Comparison of ENCODE assay signal across 8 mouse cellular contexts in the genomic region with DNA sequence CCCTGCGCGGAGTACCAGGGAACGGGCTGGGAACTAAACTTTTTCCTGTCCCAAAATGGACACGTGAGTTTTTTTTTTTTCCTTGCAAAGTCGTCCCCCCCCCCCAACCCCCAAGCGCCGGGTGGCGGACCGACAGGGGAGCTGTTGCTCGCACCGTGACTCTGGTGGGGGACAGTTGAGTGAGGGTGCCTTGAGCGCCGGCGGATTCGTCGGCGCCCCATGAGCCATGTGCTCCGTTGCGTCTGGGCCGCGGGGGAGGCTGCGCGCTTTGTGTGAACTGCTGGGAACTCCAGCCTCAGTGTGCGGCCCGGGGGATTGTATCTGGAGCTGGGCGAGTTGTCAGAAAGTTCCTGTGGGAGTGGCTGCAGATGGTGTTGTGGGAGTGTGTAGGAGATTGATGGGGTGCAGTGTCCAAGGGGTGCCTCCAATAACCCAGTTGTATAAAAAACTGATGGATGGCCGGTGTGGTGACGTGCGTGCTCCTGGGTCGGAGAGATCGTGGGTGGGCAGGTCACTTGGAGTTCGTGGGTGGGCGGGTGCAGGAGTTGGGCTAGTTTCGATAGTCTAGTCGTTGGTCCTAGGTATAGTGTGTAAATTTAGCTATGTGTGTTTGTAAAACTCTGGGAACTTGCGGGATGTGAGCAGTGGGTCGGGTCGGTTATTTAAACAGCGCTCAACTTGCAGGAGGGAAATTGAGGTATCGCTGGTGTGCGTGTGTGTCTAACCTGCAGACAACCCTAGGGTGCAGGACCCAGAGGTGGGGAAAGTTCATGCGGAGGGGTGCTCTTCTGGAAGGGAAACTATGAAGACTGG. TPM values are rescaled to one million over a fixed set of nuclear protein-coding genes. Genes with fewer than 3 reads are reported as not detected.
DNase-seq lines count a peak whose midpoint lies in the region; ATAC-seq and TF ChIP-seq lines count a peak whose summit lies in the region.

No protein-coding gene starts in this region.

- ATAC-seq in embryonic facial prominence, embryonic 14.5 days (ENCODE audit: low read depth) = no peak
- 0 out of 2 replicates have a peak, but pooled peaks have one; percentile 4 for ATAC-seq in heart, embryonic 16.5 days (replicated peaks; ENCODE audit: extremely low read depth, insufficient read depth, low FRiP score)
- ATAC-seq in neural tube, embryonic 15.5 days (ENCODE audit: low FRiP score) = peak; percentile 25; the same call in 1 of the 2 replicates

- no peak for TF ChIP-seq CTCF in lung, adult 2 months (IDR thresholded peaks at IDR 0.05; ENCODE audit: insufficient read depth, low read length)
- TF ChIP-seq CTCF in thymus, adult 2 months (IDR thresholded peaks at IDR 0.05; ENCODE audit: borderline replicate concordance, control insufficient read depth, extremely low read depth, insufficient read depth, low read length, poor library complexity) = no peak

- H3K4me3 ChIP-seq in embryonic facial prominence, embryonic 14.5 days (ENCODE audit: low read depth, low read length) = peak overlapping the region; percentile 91
- H3K4me3 ChIP-seq in heart, embryonic 16.5 days (ENCODE audit: low read length) = peak overlapping the region; percentile 91
- peak overlapping the region; percentile 58 for H3K4me3 ChIP-seq in lung, adult 2 months (replicated peaks; ENCODE audit: extremely low read depth, low read depth, low read length)
- peak overlapping the region; percentile 60 for H3K4me3 ChIP-seq in neural tube, embryonic 15.5 days (replicated peaks)
- H3K4me3 ChIP-seq in thymus, adult 2 months (ENCODE audit: control insufficient read depth, insufficient read depth, low read length) = peak overlapping the region; percentile 68

- DNase-seq in left cerebral cortex, adult 18-20 months (ENCODE audit: low spot score in 2 of 2) = peak; percentile 66 to 82
- no peak for DNase-seq in left cerebral cortex, adult 11 months (ENCODE audit: low spot score)
- peak; percentile 79 for DNase-seq in embryonic facial prominence, embryonic 14.5 days (ENCODE audit: low spot score)
- peak; percentile 79 for DNase-seq in kidney, postnatal 14 days
- no peak for DNase-seq in lung, adult 2 months
- DNase-seq in thymus, adult 2 months = peak; percentile 61

- under 1% methylated on average over 40 of the region's 42 CpGs for WGBS in embryonic facial prominence, embryonic 14.5 days
- under 1% methylated on average over 42 of the region's 42 CpGs for WGBS in heart, embryonic 16.5 days
- WGBS in lung, adult 2 months = under 1% methylated on average over 41 of the region's 42 CpGs
- WGBS in neural tube, embryonic 15.5 days = under 1% methylated on average over 42 of the region's 42 CpGs
- under 1% methylated on average over 42 of the region's 42 CpGs for WGBS in thymus, adult 2 months

- no peaks in the 10 kb centered on the region for H3K9me3 ChIP-seq in embryonic facial prominence, embryonic 14.5 days (ENCODE audit: control insufficient read depth, low read length)
- H3K9me3 ChIP-seq in heart, embryonic 16.5 days (replicated peaks; ENCODE audit: control insufficient read depth, low read length) = no peaks in the 10 kb centered on the region
- H3K9me3 ChIP-seq in neural tube, embryonic 15.5 days (replicated peaks) = no peaks in the 10 kb centered on the region

- peak overlapping the region; percentile 95 for H3K9ac ChIP-seq in embryonic facial prominence, embryonic 14.5 days (ENCODE audit: low read depth, low read length)
- peak overlapping the region; percentile 96 for H3K9ac ChIP-seq in heart, embryonic 16.5 days (ENCODE audit: low read length)
- H3K9ac ChIP-seq in neural tube, embryonic 15.5 days (replicated peaks) = peak overlapping the region; percentile 56

- no peaks in the 10 kb centered on the region for H3K27me3 ChIP-seq in embryonic facial prominence, embryonic 14.5 days (replicated peaks; ENCODE audit: control insufficient read depth, insufficient read depth, low read length)
- H3K27me3 ChIP-seq in heart, embryonic 16.5 days (ENCODE audit: control insufficient read depth, insufficient read depth, low read length) = no peaks in the 10 kb centered on the region
- H3K27me3 ChIP-seq in neural tube, embryonic 15.5 days (replicated peaks) = peaks cover 27% of the 10 kb centered on the region
- no peaks in the 10 kb centered on the region for H3K27me3 ChIP-seq in thymus, adult 2 months (ENCODE audit: control insufficient read depth, insufficient read depth, low read length)

- H3K36me3 ChIP-seq in embryonic facial prominence, embryonic 14.5 days (ENCODE audit: control insufficient read depth, insufficient read depth, low read length) = peaks cover 31% of the 10 kb centered on the region
- peaks cover 14% of the 10 kb centered on the region for H3K36me3 ChIP-seq in heart, embryonic 16.5 days (ENCODE audit: control insufficient read depth, insufficient read depth)
- no peaks in the 10 kb centered on the region for H3K36me3 ChIP-seq in neural tube, embryonic 15.5 days
- H3K36me3 ChIP-seq in thymus, adult 2 months (ENCODE audit: control insufficient read depth, insufficient read depth, low read length) = no peaks in the 10 kb centered on the region; the same call in 1 of the 2 replicates

- peaks cover 26% of the 10 kb centered on the region for H3K4me1 ChIP-seq in embryonic facial prominence, embryonic 14.5 days (ENCODE audit: control insufficient read depth, insufficient read depth, low read length)
- H3K4me1 ChIP-seq in heart, embryonic 16.5 days (ENCODE audit: control insufficient read depth, insufficient read depth, low read length) = peaks cover 47% of the 10 kb centered on the region
- H3K4me1 ChIP-seq in lung, adult 2 months (ENCODE audit: control insufficient read depth, insufficient read depth, low read length) = peaks cover 15% of the 10 kb centered on the region
- H3K4me1 ChIP-seq in neural tube, embryonic 15.5 days = peaks cover 60% of the 10 kb centered on the region
- peaks cover 17% of the 10 kb centered on the region for H3K4me1 ChIP-seq in thymus, adult 2 months (replicated peaks; ENCODE audit: control insufficient read depth, insufficient read depth, low read length)

- H3K27ac ChIP-seq in embryonic facial prominence, embryonic 14.5 days (replicated peaks; ENCODE audit: low read depth, low read length) = peak overlapping the region; percentile 91
- H3K27ac ChIP-seq in heart, embryonic 16.5 days (ENCODE audit: low read length) = peak overlapping the region; percentile 97
- H3K27ac ChIP-seq in neural tube, embryonic 15.5 days (replicated peaks) = peak overlapping the region; percentile 80
- H3K27ac ChIP-seq in thymus, adult 2 months (ENCODE audit: control insufficient read depth, insufficient read depth, low read length) = no peak overlapping the region

- no peak for TF ChIP-seq POLR2A in lung, adult 2 months (IDR thresholded peaks at IDR 0.05; ENCODE audit: borderline replicate concordance, extremely low read depth, low read depth, low read length)
- TF ChIP-seq POLR2A in thymus, adult 2 months (IDR thresholded peaks at IDR 0.05; ENCODE audit: control insufficient read depth, extremely low read depth, insufficient read depth, low read length, poor library complexity) = no peak

- peak overlapping the region; percentile 61 for H3K4me2 ChIP-seq in embryonic facial prominence, embryonic 14.5 days (ENCODE audit: low read depth, low read length)
- peak overlapping the region; percentile 91 for H3K4me2 ChIP-seq in heart, embryonic 16.5 days (ENCODE audit: low read depth, low read length)
- H3K4me2 ChIP-seq in neural tube, embryonic 15.5 days = peak overlapping the region; percentile 98

RNA-seq across cellular contexts. Expression of gene Tgif2, which starts 1.4 kb away (rescaled TPM):
- 1 to 10 TPM in 1 of 2 experiments, under 1 TPM in 1; 0.40 to 1.3 TPM for total RNA-seq in left cerebral cortex, adult 18-20 months (2021)
- 44.3 and 56.5 TPM in 2 replicates for polyA plus RNA-seq in embryonic facial prominence, embryonic 14.5 days (2014; fragmentation: Nextera tagmentation; extraction: Ambion mirVana)
- 28.9 and 30.1 TPM in 2 replicates for polyA plus RNA-seq in heart, embryonic 16.5 days (2015; fragmentation: Nextera tagmentation; extraction: Ambion mirVana)
- 8.4 and 11.8 TPM in 2 replicates for polyA plus RNA-seq in lung, adult 2 months (2012; rRNA removed)
- 10.3 and 16.5 TPM in 2 replicates for polyA plus RNA-seq in neural tube, embryonic 15.5 days (2015; fragmentation: Nextera tagmentation; extraction: Ambion mirVana)
- polyA plus RNA-seq in thymus, adult 2 months (2012; rRNA removed) = 28.7 and 37.2 TPM in 2 replicates

RNA-seq across cellular contexts. Expression of gene 4930518I15Rik, which starts 16.5 kb away (rescaled TPM):
- 1 to 10 TPM; 1.7 to 2.9 TPM for total RNA-seq in left cerebral cortex, adult 18-20 months (2021)
- polyA plus RNA-seq in embryonic facial prominence, embryonic 14.5 days (2014; fragmentation: Nextera tagmentation; extraction: Ambion mirVana) = 3.2 and 3.6 TPM in 2 replicates
- polyA plus RNA-seq in heart, embryonic 16.5 days (2015; fragmentation: Nextera tagmentation; extraction: Ambion mirVana) = 5.8 and 5.9 TPM in 2 replicates
- 0.89 and 1.7 TPM in 2 replicates for polyA plus RNA-seq in lung, adult 2 months (2012; rRNA removed)
- polyA plus RNA-seq in neural tube, embryonic 15.5 days (2015; fragmentation: Nextera tagmentation; extraction: Ambion mirVana) = 7.6 and 8.9 TPM in 2 replicates
- polyA plus RNA-seq in thymus, adult 2 months (2012; rRNA removed) = 2.3 and 2.8 TPM in 2 replicates

RNA-seq across cellular contexts. Expression of gene Rab5if, which starts 21.7 kb away (rescaled TPM):
- 10 to 100 TPM; 89.8 to 97.6 TPM for total RNA-seq in left cerebral cortex, adult 18-20 months (2021)
- polyA plus RNA-seq in embryonic facial prominence, embryonic 14.5 days (2014; fragmentation: Nextera tagmentation; extraction: Ambion mirVana) = 172 and 181 TPM in 2 replicates
- polyA plus RNA-seq in heart, embryonic 16.5 days (2015; fragmentation: Nextera tagmentation; extraction: Ambion mirVana) = 171 and 173 TPM in 2 replicates
- polyA plus RNA-seq in lung, adult 2 months (2012; rRNA removed) = 82.5 and 104 TPM in 2 replicates
- 152 TPM in 2 replicates for polyA plus RNA-seq in neural tube, embryonic 15.5 days (2015; fragmentation: Nextera tagmentation; extraction: Ambion mirVana)
- 113 and 160 TPM in 2 replicates for polyA plus RNA-seq in thymus, adult 2 months (2012; rRNA removed)

RNA-seq across cellular contexts. Expression of gene Sla2, which starts 45.8 kb away (rescaled TPM):
- total RNA-seq in left cerebral cortex, adult 18-20 months (2021) = under 1 TPM; 0.63 to 0.82 TPM
- polyA plus RNA-seq in embryonic facial prominence, embryonic 14.5 days (2014; fragmentation: Nextera tagmentation; extraction: Ambion mirVana) = 0.29 and 0.45 TPM in 2 replicates
- 3.4 and 8.4 TPM in 2 replicates for polyA plus RNA-seq in heart, embryonic 16.5 days (2015; fragmentation: Nextera tagmentation; extraction: Ambion mirVana)
- 0.86 and 0.95 TPM in 2 replicates for polyA plus RNA-seq in lung, adult 2 months (2012; rRNA removed)
- polyA plus RNA-seq in neural tube, embryonic 15.5 days (2015; fragmentation: Nextera tagmentation; extraction: Ambion mirVana) = 0.22 and 7.3 TPM in 2 replicates
- 115 and 120 TPM in 2 replicates for polyA plus RNA-seq in thymus, adult 2 months (2012; rRNA removed)

Comparison
In these comparisons a context has a peak if more than half of its experiments do, and no peak if none do; other contexts are left out.
1. DNase-seq: peak in left cerebral cortex, adult 18-20 months (2 of 2), embryonic facial prominence, embryonic 14.5 days (single experiment), kidney, postnatal 14 days (single experiment) and thymus, adult 2 months (single experiment); none in left cerebral cortex, adult 11 months (single experiment) and lung, adult 2 months (single experiment).
2. Peak in every context shown above with its lines, with median percentiles within 50 percentile points of each other: H3K4me2 ChIP-seq, H3K4me3 ChIP-seq and H3K9ac ChIP-seq.